Mouse (Mus musculus): Measurements from ENCODE around the gene Gm43738. TPM values are rescaled to one million over a fixed set of nuclear protein-coding genes. Genes with fewer than 3 reads are reported as not detected.

The Gm43738 gene
- total RNA-seq, 2 experiments from 2014 or later, result not detected

DNA sequence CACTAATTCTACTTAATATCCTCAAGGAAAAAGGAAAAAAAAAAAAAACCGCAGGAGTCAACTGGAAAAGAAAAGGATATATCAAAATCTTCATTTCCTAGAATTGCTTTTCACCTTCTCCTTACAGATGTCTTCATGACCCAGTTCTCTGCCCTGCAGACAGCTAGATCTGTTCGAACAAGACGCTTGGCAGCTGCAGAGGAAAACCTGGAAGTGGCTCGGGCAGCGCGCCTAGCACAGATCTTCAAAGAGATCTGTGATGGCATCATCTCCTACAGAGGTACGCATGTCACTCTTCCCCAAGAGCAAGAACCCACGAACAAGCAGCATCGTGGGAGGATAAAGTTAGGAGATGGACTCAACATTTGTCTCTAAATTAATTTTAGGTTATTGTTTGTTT is 42.5 kb downstream of the Gm43738 start:
- ATAC-seq (ENCODE audit: poor library complexity, severe bottlenecking), result no peak

DNA sequence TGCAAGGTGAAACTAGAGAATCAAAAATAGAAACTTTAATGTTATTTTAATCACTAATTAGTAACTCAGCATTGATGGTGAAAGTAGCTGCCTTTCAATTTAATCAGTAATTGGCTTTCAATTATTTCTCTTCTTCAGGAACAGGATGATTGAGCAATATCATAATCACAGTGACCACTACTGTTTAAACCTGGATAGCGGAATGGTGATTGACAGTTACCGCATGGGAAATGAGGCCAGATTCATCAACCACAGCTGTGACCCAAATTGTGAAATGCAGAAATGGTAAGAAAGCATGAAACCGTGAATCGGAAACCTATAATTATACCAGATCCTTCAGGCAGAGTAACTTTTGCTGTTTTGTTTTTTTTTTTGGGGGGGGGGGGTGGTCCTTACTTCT is 57.5 kb downstream of the Gm43738 start:
- no peak for ATAC-seq (ENCODE audit: poor library complexity, severe bottlenecking)

Other genes with a start within 250 kb of the Gm43738 start
- gene Msto1, start 187.1 kb downstream of the Gm43738 start, total RNA-seq (2015), result 4.8 and 7.5 TPM in 2 replicates
- gene Msto1, start 187.1 kb downstream of the Gm43738 start, total RNA-seq (2017), result 9.9 and 16.2 TPM in 2 replicates
- 29.0 and 32.4 TPM in 2 replicates for gene Ash1l, start 150.5 kb downstream of the Gm43738 start, total RNA-seq (2015)
- gene Ash1l, start 150.5 kb downstream of the Gm43738 start, total RNA-seq (2017), result 18.4 and 28.1 TPM in 2 replicates
- 70.6 and 75.4 TPM in 2 replicates for gene Dap3, start 149.9 kb downstream of the Gm43738 start, total RNA-seq (2015)
- gene Dap3, start 149.9 kb downstream of the Gm43738 start, total RNA-seq (2017), result 45.6 and 51.5 TPM in 2 replicates
- gene Rusc1, start 7.8 kb downstream of the Gm43738 start, total RNA-seq (2015), result 11.6 and 13.7 TPM in 2 replicates
- gene Rusc1, start 7.8 kb downstream of the Gm43738 start, total RNA-seq (2017), result 11.3 and 11.8 TPM in 2 replicates
- gene Fdps, start 860 bp upstream of the Gm43738 start, total RNA-seq (2015), result 57.3 and 64.0 TPM in 2 replicates
- 132 and 150 TPM in 2 replicates for gene Fdps, start 860 bp upstream of the Gm43738 start, total RNA-seq (2017)
- 1.2 and 4.0 TPM in 2 replicates for gene Pklr, start 35.0 kb upstream of the Gm43738 start, total RNA-seq (2015)
- 1.4 and 8.0 TPM in 2 replicates for gene Pklr, start 35.0 kb upstream of the Gm43738 start, total RNA-seq (2017)
- gene Hcn3, start 59.1 kb upstream of the Gm43738 start, total RNA-seq (2015), result not detected in 2 replicates
- gene Hcn3, start 59.1 kb upstream of the Gm43738 start, total RNA-seq (2017), result not detected in 2 replicates
- 38.1 and 38.4 TPM in 2 replicates for gene Clk2, start 63.7 kb upstream of the Gm43738 start, total RNA-seq (2015)
- 47.1 and 48.5 TPM in 2 replicates for gene Clk2, start 63.7 kb upstream of the Gm43738 start, total RNA-seq (2017)
- gene Scamp3, start 76.4 kb upstream of the Gm43738 start, total RNA-seq (2015), result 43.0 and 52.9 TPM in 2 replicates
- gene Scamp3, start 76.4 kb upstream of the Gm43738 start, total RNA-seq (2017), result 17.9 and 18.1 TPM in 2 replicates
- 11.2 and 13.5 TPM in 2 replicates for gene Fam189b, start 82.0 kb upstream of the Gm43738 start, total RNA-seq (2015)
- gene Fam189b, start 82.0 kb upstream of the Gm43738 start, total RNA-seq (2017), result 3.3 and 5.6 TPM in 2 replicates
- 77.6 and 78.1 TPM in 2 replicates for gene Gba, start 101.8 kb upstream of the Gm43738 start, total RNA-seq (2015)
- gene Gba, start 101.8 kb upstream of the Gm43738 start, total RNA-seq (2017), result 71.1 and 79.5 TPM in 2 replicates
- 0.07 TPM in 1 of 2 replicates, not detected in the other for gene Thbs3, start 114.1 kb upstream of the Gm43738 start, total RNA-seq (2015)
- 0.12 and 0.70 TPM in 2 replicates for gene Thbs3, start 114.1 kb upstream of the Gm43738 start, total RNA-seq (2017)
- 49.5 and 57.8 TPM in 2 replicates for gene Mtx1, start 126.0 kb upstream of the Gm43738 start, total RNA-seq (2015)
- gene Mtx1, start 126.0 kb upstream of the Gm43738 start, total RNA-seq (2017), result 41.8 and 45.3 TPM in 2 replicates
- gene Muc1, start 128.0 kb upstream of the Gm43738 start, total RNA-seq (2015), result 0.25 and 0.58 TPM in 2 replicates
- gene Muc1, start 128.0 kb upstream of the Gm43738 start, total RNA-seq (2017), result 0.18 TPM in 1 of 2 replicates, not detected in the other
- 142 and 167 TPM in 2 replicates for gene Krtcap2, start 144.9 kb upstream of the Gm43738 start, total RNA-seq (2015)
- gene Krtcap2, start 144.9 kb upstream of the Gm43738 start, total RNA-seq (2017), result 159 and 189 TPM in 2 replicates
- gene Trim46, start 145.2 kb upstream of the Gm43738 start, total RNA-seq (2015), result 0.39 and 0.80 TPM in 2 replicates
- gene Trim46, start 145.2 kb upstream of the Gm43738 start, total RNA-seq (2017), result 0.55 TPM in 1 of 2 replicates, not detected in the other
- 84.6 and 95.5 TPM in 2 replicates for gene Dpm3, start 158.3 kb upstream of the Gm43738 start, total RNA-seq (2015)
- 72.1 and 82.3 TPM in 2 replicates for gene Dpm3, start 158.3 kb upstream of the Gm43738 start, total RNA-seq (2017)
- 42.9 and 68.4 TPM in 2 replicates for gene Slc50a1, start 169.5 kb upstream of the Gm43738 start, total RNA-seq (2015)
- 31.5 and 52.2 TPM in 2 replicates for gene Slc50a1, start 169.5 kb upstream of the Gm43738 start, total RNA-seq (2017)
- gene Efna1, start 180.0 kb upstream of the Gm43738 start, total RNA-seq (2015), result not detected in 2 replicates
- gene Efna1, start 180.0 kb upstream of the Gm43738 start, total RNA-seq (2017), result not detected in 2 replicates
- not detected in 2 replicates for gene Efna3, start 221.9 kb upstream of the Gm43738 start, total RNA-seq (2015)
- gene Efna3, start 221.9 kb upstream of the Gm43738 start, total RNA-seq (2017), result not detected in 2 replicates
- gene Efna4, start 236.9 kb upstream of the Gm43738 start, total RNA-seq (2015), result 0.16 and 0.33 TPM in 2 replicates
- gene Efna4, start 236.9 kb upstream of the Gm43738 start, total RNA-seq (2017), result not detected in 2 replicates
- gene Adam15, start 248.9 kb upstream of the Gm43738 start, total RNA-seq (2015), result 107 and 135 TPM in 2 replicates
- gene Adam15, start 248.9 kb upstream of the Gm43738 start, total RNA-seq (2017), result 100 and 124 TPM in 2 replicates